Mouse (Mus musculus) G1E (cell line): ENCODE results near the gene Camsap1.

Source experiments
- CTCF ChIP-seq: IDR thresholded peaks from 2 replicates; pipeline ENCODE4 v1.5.1; 2012; ENCODE audit warnings: low read depth, low read length, inconsistent platforms, mixed read lengths
- GATA1 ChIP-seq: IDR thresholded peaks from 2 replicates; pipeline ENCODE4 v1.6.1; 2012; ENCODE audit warnings: borderline replicate concordance, low read length, inconsistent platforms, mixed read lengths
- GATA2 ChIP-seq: IDR thresholded peaks from 2 replicates; pipeline ENCODE4 v1.6.1; 2012; ENCODE audit warnings: low read depth, low read length, inconsistent platforms, borderline replicate concordance

DNA sequence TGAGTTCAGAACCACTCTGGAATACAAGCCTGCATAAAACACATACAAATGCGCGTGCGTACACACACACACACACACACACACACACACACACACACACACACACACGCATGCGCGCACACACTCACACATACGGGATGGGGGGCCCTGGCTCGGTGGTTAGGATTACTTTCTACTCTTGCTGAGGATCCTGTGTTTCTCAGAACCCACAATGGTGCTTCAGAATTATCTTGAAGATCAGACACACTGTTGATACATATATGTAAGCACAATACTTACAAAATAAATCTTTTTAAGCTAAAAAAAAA, 39.1 kb upstream of the Camsap1 start:
- TF ChIP-seq CTCF, result no peak
- TF ChIP-seq GATA2, result no peak
- no peak for TF ChIP-seq GATA1
